Mouse (Mus musculus): ENCODE data around the gene Kif5a.

The Kif5a gene

GRCm38 (mm10) chr10:127177235-127177634, 85.9 kb downstream of the Kif5a start:
- no peak for DNase-seq (ENCODE audit: low spot score in 2 of 2)

- no peak for DNase-seq (ENCODE audit: low spot score in 2 of 2)
Measured at GRCm38 (mm10) chr10:127176756-127177155, 86.4 kb downstream of the Kif5a start.

- DNase-seq (ENCODE audit: low spot score in 2 of 2), result no peak
Measured at GRCm38 (mm10) chr10:127176228-127176627, 86.9 kb downstream of the Kif5a start.
